Mouse (Mus musculus) hindbrain, embryonic 11.5 days (tissue): ENCODE results near the gene Rhd. TPM values are rescaled to one million over a fixed set of nuclear protein-coding genes. Genes with fewer than 3 reads are reported as not detected.
A peak's percentile ranks its signal among the peaks of the same experiment; 100 is the strongest.

Experiments
- ATAC-seq: fragments of 200-750 bp; cut with Nextera tagmentation; 2 replicates; pipeline ENCODE4 v1.8.0; 2017; ENCODE audit warnings: mild to moderate bottlenecking, moderate TSS enrichment, moderate library complexity; ENCODE audit not compliant: low FRiP score
- DNase-seq: peaks from one replicate; pipeline ENCODE4 v3.0.0-alpha.2; 2015; ENCODE audit warnings: low spot score
- H3K27ac ChIP-seq: fragments of 300-500 bp; sonication (generic); 2 replicates; pipeline ENCODE4 v1.5.1; 2014; ENCODE audit warnings: mild to moderate bottlenecking, low read depth, low read length
- H3K27me3 ChIP-seq: fragments of 300-500 bp; sonication (generic); 2 replicates; pipeline ENCODE4 v1.6.1; 2014; ENCODE audit warnings: mild to moderate bottlenecking, low read length, moderate library complexity, mixed read lengths; ENCODE audit not compliant: control insufficient read depth, insufficient read depth
- H3K36me3 ChIP-seq: fragments of 300-500 bp; sonication (generic); 2 replicates; pipeline ENCODE4 v1.6.1; 2014; ENCODE audit warnings: mild to moderate bottlenecking, low read length, moderate library complexity, mixed read lengths; ENCODE audit not compliant: control insufficient read depth, insufficient read depth
- H3K4me1 ChIP-seq: fragments of 300-500 bp; sonication (generic); replicated peaks from 2 replicates; pipeline ENCODE4 v1.6.1; 2014; ENCODE audit warnings: low read length, mixed read lengths; ENCODE audit not compliant: control insufficient read depth, insufficient read depth
- H3K4me2 ChIP-seq: fragments of 300-500 bp; sonication (generic); replicated peaks from 2 replicates; pipeline ENCODE4 v1.6.1; 2014; ENCODE audit warnings: mild to moderate bottlenecking, low read depth, low read length
- H3K4me3 ChIP-seq: fragments of 300-500 bp; sonication (generic); 2 replicates; pipeline ENCODE4 v1.5.1; 2014; ENCODE audit warnings: low read depth, low read length
- H3K9ac ChIP-seq: fragments of 300-500 bp; sonication (generic); 2 replicates; pipeline ENCODE4 v1.6.1; 2014; ENCODE audit warnings: low read depth, low read length
- H3K9me3 ChIP-seq: fragments of 300-500 bp; sonication (generic); 2 replicates; pipeline ENCODE4 v1.6.1; 2016; ENCODE audit warnings: low read length; ENCODE audit not compliant: control insufficient read depth
- WGBS: fragments of 180-500 bp; shearing (Covaris S2); extraction: QIAGEN DNeasy Blood & Tissue Kit; methylation state at CpG from one replicate; pipeline ENCODE4 v1.1.7; 2014; 5-methylcytosine and 5-hydroxymethylcytosine counted together
- polyA plus RNA-seq: library from polyadenylated mRNA; unstranded; fragments of >200 nt; fragmentation: Nextera tagmentation; extraction: Ambion mirVana; gene quantifications from 2 replicates; pipeline ENCODE4 v1.2.1, GENCODE M21; 2014

Gene Rhd
- polyA plus RNA-seq, 1 experiment from 2014 or later = 15.1 TPM

- Histone ChIP-seq H3K27ac (no peak overlapping the region), H3K9me3 (no peaks in the 10 kb centered on the region), H3K27me3 (no peaks in the 10 kb centered on the region), H3K4me2 (no peak overlapping the region), H3K9ac (no peak overlapping the region), H3K4me3 (no peak overlapping the region), H3K36me3 (no peaks in the 10 kb centered on the region), H3K4me1 (peaks cover 2% of the 10 kb centered on the region; the same call in 1 of the 2 replicates)
- DNase-seq (no peak), ATAC-seq (no peak)
- 81% methylated on average over 9 of the region's 9 CpGs for WGBS
These were observed 11.8 kb downstream of the Rhd start for GRCm38 (mm10) chr4:134876171-134876570.

- peaks cover 2% of the 10 kb centered on the region; the same call in 1 of the 2 replicates for H3K4me1 ChIP-seq
- no peak overlapping the region for H3K27ac ChIP-seq
- ATAC-seq (no peak), DNase-seq (peak; percentile 87)
- H3K9me3 ChIP-seq = no peaks in the 10 kb centered on the region
- peak overlapping the region; percentile 27; the same call in 1 of the 2 replicates for H3K4me3 ChIP-seq
- peak overlapping the region; percentile 54 for H3K4me2 ChIP-seq
- H3K27me3 ChIP-seq = no peaks in the 10 kb centered on the region
- H3K9ac ChIP-seq = no peak overlapping the region
- no peaks in the 10 kb centered on the region for H3K36me3 ChIP-seq
- 4% methylated on average over 17 of the region's 17 CpGs for WGBS
These were observed 15.2 kb downstream of the Rhd start for GRCm38 (mm10) chr4:134879410-134879981.

GRCm38 (mm10) chr4:134880041-134880440 is 15.7 kb downstream of the Rhd start:
- H3K36me3 ChIP-seq = no peaks in the 10 kb centered on the region
- WGBS = 30% methylated on average over 6 of the region's 6 CpGs
- no peak overlapping the region for H3K27ac ChIP-seq
- no peak for ATAC-seq
- H3K9me3 ChIP-seq = no peaks in the 10 kb centered on the region
- H3K4me2 ChIP-seq = peak overlapping the region; percentile 54; the same call in 1 of the 2 replicates
- no peak overlapping the region for H3K9ac ChIP-seq
- H3K27me3 ChIP-seq = no peaks in the 10 kb centered on the region
- H3K4me3 ChIP-seq = no peak overlapping the region
- peaks cover 2% of the 10 kb centered on the region; the same call in 1 of the 2 replicates for H3K4me1 ChIP-seq
- no peak for DNase-seq

GRCm38 (mm10) chr4:134883266-134883665 is 18.9 kb downstream of the Rhd start:
- H3K4me3 ChIP-seq = no peak overlapping the region
- H3K36me3 ChIP-seq = no peaks in the 10 kb centered on the region
- DNase-seq = peak; percentile 59
- H3K9ac ChIP-seq = no peak overlapping the region
- 40% methylated on average over 7 of the region's 7 CpGs for WGBS
- H3K4me1 ChIP-seq = peaks cover 2% of the 10 kb centered on the region; the same call in 1 of the 2 replicates
- H3K4me2 ChIP-seq = no peak overlapping the region
- no peaks in the 10 kb centered on the region for H3K27me3 ChIP-seq
- no peaks in the 10 kb centered on the region for H3K9me3 ChIP-seq
- no peak for ATAC-seq
- H3K27ac ChIP-seq = no peak overlapping the region

- ATAC-seq (no peak), DNase-seq (no peak)
- no peaks in the 10 kb centered on the region for H3K27me3 ChIP-seq
- H3K36me3 ChIP-seq = no peaks in the 10 kb centered on the region
- no peak overlapping the region for H3K9ac ChIP-seq
- H3K4me2 ChIP-seq = no peak overlapping the region
- peaks cover 2% of the 10 kb centered on the region; the same call in 1 of the 2 replicates for H3K4me1 ChIP-seq
- 90% methylated on average over 10 of the region's 10 CpGs for whole genome bisulfite sequencing
- H3K9me3 ChIP-seq = no peaks in the 10 kb centered on the region
- no peak overlapping the region for H3K4me3 ChIP-seq
- H3K27ac ChIP-seq = no peak overlapping the region
These were observed 19.5 kb downstream of the Rhd start for GRCm38 (mm10) chr4:134883808-134884207.

- H3K27me3 ChIP-seq = no peaks in the 10 kb centered on the region
- no peak overlapping the region for H3K4me2 ChIP-seq
- no peak for DNase-seq
- H3K4me1 ChIP-seq = peaks cover 2% of the 10 kb centered on the region; the same call in 1 of the 2 replicates
- H3K9ac ChIP-seq = no peak overlapping the region
- H3K36me3 ChIP-seq = no peaks in the 10 kb centered on the region
- H3K4me3 ChIP-seq = no peak overlapping the region
- H3K9me3 ChIP-seq = no peaks in the 10 kb centered on the region
- ATAC-seq = no peak
- 89% methylated on average over 4 of the region's 4 CpGs for WGBS
- no peak overlapping the region for H3K27ac ChIP-seq
These were observed 20.0 kb downstream of the Rhd start for GRCm38 (mm10) chr4:134884364-134884763.

GRCm38 (mm10) chr4:134892096-134892495 is 27.8 kb downstream of the Rhd start:
- ATAC-seq (no peak), DNase-seq (no peak)
- no peak overlapping the region for H3K27ac ChIP-seq
- H3K4me3 ChIP-seq = no peak overlapping the region
- H3K9me3 ChIP-seq = no peaks in the 10 kb centered on the region
- H3K4me2 ChIP-seq = no peak overlapping the region
- H3K36me3 ChIP-seq = no peaks in the 10 kb centered on the region
- no peaks in the 10 kb centered on the region for H3K4me1 ChIP-seq
- WGBS = 88% methylated on average over 6 of the region's 6 CpGs
- H3K27me3 ChIP-seq = no peaks in the 10 kb centered on the region
- no peak overlapping the region for H3K9ac ChIP-seq

GRCm38 (mm10) chr4:134897256-134897655 is 32.9 kb downstream of the Rhd start:
- ATAC-seq (no peak), DNase-seq (no peak)
- Histone ChIP-seq H3K27ac (no peak overlapping the region), H3K4me3 (no peak overlapping the region), H3K9ac (no peak overlapping the region), H3K4me2 (no peak overlapping the region), H3K4me1 (no peaks in the 10 kb centered on the region), H3K9me3 (no peaks in the 10 kb centered on the region), H3K36me3 (no peaks in the 10 kb centered on the region), H3K27me3 (no peaks in the 10 kb centered on the region)
- WGBS = 89% methylated on average over 6 of the region's 6 CpGs

- Histone ChIP-seq H3K9ac (no peak overlapping the region), H3K4me3 (no peak overlapping the region), H3K9me3 (no peaks in the 10 kb centered on the region), H3K4me2 (no peak overlapping the region), H3K4me1 (no peaks in the 10 kb centered on the region), H3K27ac (no peak overlapping the region), H3K36me3 (peaks cover 3% of the 10 kb centered on the region), H3K27me3 (no peaks in the 10 kb centered on the region)
- DNase-seq (no peak), ATAC-seq (no peak)
- WGBS = 91% methylated on average over 8 of the region's 8 CpGs
These were observed 36.8 kb downstream of the Rhd start for GRCm38 (mm10) chr4:134901126-134901525.
